Mouse (Mus musculus): ENCODE data around the gene Ank3.
A peak's percentile ranks its signal among the peaks of the same experiment; 100 is the strongest.
"Not testable (repeated sequence)": the region's sequence is repeated elsewhere in the genome, so short reads cannot be mapped to it uniquely, and the experiment has no call there.

Gene Ank3

DNA sequence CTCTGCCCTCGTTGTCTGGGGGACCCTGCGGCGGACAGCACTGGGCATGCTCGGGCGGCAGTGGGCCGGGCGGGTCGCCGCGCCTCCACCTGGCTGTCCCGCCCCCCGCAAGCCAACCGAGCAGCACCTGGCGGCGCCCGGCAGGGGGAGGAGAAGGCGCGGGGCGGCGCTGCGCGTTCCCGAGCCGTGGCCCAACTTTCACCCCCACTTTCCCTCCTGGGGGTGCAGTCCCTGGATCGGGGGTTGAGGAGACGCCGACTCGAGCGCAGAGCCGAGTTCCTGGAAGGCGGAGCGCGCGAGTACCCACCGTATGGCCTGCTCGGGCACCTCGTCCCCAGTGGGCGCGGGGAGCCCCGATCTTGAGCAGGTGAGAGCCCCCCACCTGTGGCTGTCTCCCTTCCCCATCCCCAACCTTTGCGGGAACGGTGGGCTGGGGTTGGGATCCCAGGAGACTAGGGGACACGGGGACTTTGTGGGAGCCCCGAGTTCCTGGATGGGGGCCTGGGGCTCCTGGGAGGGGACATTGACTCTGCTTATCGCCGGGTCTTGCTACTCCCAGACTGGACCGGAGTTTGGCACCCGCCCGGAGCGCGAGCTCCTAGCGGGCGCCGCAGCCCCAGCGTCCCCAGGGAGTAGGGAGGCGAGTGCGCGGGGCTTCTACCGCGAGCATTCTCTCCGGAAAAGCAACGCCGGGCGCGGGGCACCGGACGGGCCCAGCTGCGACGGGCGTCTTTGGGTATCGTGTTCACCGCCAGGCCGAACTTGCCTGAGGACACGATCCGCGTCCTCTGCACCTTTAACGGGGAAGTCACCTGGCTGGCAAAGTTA, at the start of gene Ank3:
Ank3 (plus strand) TSS at position 11 of the 828 bp plus-strand sequence.
- no peak for DNase-seq (ENCODE audit: low read depth)

DNA sequence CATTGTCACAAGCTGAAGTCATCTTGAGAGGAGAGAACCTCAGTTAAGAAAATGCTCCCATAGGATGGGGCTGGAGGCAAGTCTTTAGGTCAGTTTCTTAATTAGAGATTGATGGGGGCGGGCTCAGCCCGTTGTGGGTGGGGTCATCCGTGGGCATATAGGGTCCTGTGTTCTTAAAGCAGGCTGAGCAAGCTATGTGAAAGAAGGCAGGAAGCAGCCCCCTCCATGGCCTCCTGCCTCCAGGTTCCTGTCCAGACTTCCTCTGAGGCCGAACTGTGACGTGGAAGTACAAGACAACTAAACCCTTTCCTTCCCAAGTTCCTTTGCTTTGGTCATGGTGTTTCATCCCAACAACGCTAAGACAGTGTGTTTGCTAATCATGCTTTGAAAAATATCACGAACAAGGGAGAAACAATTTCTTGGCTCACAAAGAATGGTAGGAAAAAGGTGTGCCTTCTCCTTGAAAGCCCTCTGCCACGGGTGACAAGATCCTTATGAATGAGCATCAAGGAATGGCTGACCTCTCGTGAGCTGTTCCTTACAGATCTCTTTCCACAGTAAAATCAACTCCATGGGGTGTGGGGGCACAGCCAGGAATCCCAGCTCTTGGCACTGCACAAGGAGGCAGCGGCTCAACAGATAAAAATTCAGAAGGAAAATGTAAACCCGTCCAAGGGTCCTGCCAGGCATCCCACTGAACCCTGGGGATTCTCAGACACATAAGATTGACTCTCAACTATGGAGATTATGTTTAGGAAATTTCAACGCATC, 47.3 kb upstream of the Ank3 start:
- peak; percentile 46 for DNase-seq (ENCODE audit: low read depth)

DNA sequence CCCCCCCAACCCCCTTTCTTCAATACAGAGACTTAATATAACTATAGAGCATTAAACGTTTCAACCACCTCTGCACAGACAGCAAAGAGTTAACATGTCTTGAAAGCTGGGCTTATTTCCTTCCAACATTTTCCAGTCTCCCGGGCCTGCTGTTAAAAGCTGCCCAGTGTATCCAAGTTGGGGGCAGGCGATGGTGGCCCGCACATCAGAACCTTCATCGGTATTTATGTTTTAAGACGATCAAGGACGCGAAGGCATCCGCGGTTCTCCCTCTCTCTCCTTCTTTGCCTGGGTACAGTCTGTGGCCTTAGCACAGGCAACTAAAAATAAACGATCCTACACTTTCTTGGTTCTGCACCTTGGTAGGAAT, 46.7 kb upstream of the Ank3 start:
- no peak for DNase-seq (ENCODE audit: low read depth)

DNA sequence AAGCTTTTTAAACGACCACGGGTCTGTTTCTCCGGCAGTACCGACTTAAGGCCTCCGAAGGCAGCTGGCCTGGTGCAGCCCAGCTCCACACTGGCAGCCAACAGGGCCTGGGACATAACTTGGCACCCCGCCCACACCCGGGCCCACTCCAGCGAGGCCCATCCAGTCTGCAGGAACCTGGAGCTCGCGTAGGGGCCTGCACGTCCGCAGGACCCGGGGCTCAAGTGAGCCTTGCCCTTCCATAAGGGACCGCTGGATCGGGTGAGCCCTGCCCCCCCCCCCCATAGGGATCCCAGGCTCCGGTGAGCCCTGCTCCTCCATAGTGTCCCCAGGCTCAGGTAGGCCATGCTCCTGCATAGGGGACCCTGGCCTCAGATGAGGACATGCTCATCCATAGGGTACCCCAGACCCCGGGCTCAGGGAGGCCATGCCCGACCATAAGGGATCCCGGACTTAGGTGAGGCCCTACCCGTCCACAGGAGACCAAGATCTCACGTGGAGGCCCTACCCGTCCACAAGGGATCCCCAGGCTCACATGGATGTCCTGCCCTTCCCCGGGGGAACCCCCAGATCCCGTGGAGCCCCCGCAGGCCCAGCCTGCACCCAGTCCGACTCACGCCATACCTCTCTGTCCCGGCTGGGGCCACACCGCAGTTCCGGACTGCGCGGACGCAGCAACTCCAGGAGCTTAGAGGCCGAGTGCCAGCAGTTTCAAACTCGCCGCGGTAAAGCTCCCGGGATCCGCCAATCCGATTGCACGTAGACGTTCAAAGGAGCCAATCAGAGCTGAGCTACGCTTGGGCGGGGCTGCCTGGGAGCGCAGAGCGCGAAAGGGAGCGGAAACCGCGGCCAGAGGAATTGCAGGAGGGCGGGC, 46.1 kb upstream of the Ank3 start, which contains the start of gene Cdk1:
Cdk1 (minus strand) TSS at position 727 of the 874 bp plus-strand sequence.
- DNase-seq (ENCODE audit: low read depth): peak; percentile 96

DNA sequence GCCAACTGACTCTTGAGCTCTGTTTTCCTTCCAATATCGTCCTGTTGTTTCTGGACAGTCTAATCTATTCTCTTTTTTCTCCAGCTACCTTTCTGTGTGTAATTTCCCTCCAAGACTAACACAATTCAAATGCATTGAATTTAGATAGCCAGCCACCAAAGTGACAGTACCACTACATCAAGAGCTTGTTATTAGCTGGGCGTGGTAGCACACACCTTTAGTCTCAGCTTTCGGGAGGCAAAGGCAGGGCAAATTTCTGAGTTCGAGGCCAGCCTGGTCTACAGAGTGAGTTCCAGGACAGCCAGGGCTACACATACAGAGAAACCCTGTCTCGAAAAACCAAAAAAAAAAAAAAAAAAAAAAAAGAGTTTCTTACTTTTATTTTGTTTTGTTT, 45.5 kb upstream of the Ank3 start:
- not testable (repeated sequence) for DNase-seq (ENCODE audit: low read depth)

DNA sequence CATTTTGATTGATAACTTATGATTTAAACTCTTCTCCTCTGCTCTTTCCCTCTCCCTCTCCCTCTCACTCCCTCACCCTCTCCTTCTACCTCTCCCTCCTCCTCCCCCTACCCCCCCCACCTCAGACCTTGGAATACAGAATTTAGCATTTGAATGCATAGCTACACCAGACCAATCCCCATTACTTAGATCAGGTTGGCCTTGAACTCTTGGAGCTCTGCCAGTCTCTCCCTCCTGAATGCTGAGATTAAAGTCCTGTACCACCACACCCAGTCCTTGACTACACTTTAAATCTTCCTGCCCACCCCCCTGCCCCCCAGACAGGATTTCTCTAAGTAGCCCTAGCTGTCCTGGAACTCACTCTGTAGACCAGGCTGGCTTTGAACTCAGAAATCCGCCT, 38.9 kb upstream of the Ank3 start:
- DNase-seq (ENCODE audit: low read depth): no peak

DNA sequence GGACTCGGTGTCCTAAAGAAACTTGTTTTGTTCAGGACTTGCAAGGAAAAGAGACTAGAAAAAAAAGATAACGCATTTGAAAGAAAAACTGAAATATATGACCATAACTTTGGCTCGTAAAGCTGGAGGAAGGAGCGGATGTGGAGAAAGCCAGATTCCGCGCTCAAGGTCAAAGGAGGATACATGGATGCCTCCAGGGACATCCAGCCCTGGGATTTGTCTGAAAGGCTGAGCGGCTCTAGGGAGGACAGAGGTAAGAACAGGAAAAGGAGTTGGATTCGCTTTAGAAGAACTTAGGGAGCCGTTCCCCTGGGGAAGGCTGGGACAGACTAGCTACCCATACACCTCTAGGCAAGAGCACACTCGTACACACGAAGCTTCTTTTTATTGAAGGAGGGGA, 32.4 kb upstream of the Ank3 start:
- no peak for DNase-seq (ENCODE audit: low read depth)

DNA sequence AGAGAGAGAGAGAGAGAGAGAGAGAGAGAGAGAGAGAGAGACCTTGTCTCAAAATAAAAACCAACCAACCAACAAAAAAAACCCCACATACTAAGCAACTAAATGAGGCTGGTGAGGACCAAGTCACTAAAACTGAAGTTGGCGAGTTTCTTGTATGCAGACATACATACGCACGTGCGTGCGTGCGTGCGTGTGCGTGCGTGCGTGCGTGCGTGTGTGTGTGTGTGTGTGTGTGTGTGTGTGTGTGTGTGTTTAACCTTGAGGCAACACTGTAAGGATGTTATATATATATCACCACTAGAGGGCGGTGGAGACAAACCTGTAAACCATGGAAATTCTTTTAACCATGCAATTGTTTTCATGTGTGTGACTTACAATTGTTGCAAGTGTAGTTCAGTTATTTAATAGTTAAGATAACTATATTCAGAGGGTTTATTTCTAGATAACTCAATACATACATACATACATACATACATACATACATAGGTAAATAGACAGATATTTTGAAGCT, 31.6 kb upstream of the Ank3 start:
- peak; percentile 60 for DNase-seq (ENCODE audit: low read depth)

DNA sequence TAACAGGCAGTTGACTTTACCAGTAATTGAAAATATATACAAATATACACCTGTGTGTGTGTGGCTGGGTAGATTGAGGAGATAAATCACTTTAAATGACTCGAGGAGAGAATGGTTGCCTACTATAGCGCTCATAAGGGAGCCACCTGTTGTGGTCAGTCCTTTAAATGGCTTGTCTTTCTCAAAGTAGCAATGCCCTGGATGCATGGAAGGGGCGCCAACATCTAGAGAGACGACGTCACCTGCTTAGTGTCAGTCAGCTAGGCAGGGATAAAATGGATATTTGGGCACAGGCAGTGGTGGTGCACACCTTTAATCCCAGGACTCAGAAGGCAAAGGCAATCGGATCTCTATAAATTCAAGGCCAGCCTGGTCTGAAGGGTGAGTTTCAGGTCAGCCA, 29.3 kb upstream of the Ank3 start:
- DNase-seq (ENCODE audit: low read depth): no peak

DNA sequence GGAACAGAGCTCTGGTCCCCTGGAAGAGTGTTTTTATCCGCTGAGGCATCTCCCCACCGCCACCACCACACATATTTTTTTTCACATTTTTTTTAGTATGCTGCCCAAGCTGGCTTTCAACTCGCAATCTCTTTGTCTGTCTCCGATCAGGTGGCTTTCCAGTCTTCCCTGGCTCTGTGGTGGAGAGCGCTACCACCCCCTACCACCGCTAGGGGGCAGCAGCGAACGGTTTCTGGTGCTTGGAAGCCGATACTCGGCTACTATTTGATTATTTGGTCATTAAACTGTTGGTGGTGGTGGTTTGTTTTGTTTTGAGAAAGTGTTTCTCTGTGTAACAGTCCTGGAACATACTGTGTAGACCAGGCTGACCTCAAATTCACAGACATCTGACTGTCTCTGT, 27.1 kb upstream of the Ank3 start:
- DNase-seq (ENCODE audit: low read depth): peak; percentile 44

DNA sequence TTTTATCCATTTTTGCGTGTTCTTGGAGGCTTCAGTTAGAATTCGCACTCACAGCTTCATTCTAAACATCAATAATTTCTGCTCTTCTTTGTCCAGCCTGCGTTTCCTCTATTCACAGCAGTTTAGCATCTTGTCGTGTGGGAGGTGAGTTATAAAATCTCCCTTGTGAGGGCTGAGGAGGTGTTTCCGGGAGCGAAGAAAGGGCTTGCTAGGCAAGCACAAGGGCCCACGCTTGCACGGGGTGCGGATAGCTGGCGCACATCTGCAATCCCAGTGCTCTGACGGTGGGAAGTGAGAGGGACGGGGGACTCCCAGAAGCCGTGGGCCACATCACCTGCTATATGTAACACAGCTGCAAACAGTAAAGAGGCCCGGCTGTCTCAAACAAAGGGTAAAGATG, 26.5 kb upstream of the Ank3 start:
- DNase-seq (ENCODE audit: low read depth): no peak

DNA sequence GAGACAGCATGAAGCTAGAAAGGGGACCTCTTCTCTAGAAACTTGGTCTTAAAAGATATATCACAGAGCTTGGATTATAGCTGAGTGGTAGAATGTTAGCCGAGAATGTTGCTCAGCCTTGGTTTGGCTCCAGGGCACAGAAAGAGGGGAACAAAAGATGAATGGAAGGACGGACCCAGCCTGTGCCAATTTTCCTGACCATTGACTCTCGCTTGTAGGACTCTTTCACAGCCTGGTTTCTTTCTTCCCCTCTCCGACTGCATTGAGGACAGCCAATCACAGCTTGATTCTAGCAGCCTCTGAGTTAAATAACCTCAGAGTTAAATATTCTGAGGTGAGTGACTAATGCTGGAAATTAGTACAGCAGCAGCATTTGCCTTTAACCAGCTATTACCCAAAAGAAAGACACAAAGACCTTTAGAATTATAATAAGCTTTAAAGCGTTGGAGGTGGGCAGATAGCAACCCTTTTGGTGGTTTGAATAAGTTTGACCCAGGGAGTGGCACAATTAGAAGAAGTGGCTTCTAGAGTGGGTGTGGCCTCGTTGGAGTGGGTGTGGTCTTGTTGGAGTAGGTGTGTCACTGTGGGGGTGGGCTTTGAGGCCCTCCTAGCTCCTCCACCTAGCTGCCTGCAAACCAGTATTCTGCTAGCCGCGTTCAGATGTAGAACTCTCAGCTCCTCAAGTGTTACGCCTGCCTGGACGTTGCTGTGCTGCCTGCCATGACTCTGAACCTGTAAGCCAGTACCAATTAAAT, 24.6 kb upstream of the Ank3 start:
- no peak for DNase-seq (ENCODE audit: low read depth)

DNA sequence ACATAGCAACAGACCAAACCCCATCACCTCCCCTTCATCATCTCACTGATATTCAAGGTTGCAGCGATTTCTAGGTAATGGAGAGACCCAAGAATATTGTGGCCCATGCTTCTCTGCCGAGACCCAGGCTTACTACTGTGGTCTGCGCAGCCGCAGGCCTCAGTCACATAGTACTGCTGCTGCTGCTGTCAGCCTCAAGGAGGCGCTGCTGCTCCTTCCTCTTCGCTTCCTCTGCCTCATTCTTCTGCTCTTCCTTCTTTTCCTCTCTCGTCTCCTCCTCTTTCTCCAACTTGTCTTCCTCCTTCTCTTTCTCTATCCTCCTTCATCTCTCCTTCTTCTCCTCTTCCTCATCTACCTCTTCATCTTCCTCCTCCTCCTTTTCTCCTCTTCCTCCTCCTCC, 23.4 kb upstream of the Ank3 start:
- DNase-seq (ENCODE audit: low read depth): no peak

DNA sequence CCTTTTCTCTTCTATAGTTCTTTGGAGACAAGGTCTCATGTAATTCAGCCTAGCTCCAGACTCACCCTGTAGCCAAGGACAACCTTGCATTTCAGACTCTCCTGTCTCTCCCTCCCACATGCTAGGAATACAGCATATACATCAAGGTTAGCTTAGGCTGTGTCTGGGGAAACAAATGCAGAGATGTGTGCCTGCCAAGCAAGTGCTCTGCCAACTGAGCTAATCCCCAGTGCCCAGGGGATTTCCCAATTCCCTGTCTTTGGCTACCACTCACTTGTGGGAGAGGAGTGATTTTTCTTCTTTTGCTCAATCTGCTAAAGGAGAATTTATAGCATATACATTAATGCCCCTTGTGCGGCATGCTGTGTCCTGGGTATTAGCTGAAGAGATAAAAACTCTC, 15.4 kb upstream of the Ank3 start:
- no peak for DNase-seq (ENCODE audit: low read depth)

DNA sequence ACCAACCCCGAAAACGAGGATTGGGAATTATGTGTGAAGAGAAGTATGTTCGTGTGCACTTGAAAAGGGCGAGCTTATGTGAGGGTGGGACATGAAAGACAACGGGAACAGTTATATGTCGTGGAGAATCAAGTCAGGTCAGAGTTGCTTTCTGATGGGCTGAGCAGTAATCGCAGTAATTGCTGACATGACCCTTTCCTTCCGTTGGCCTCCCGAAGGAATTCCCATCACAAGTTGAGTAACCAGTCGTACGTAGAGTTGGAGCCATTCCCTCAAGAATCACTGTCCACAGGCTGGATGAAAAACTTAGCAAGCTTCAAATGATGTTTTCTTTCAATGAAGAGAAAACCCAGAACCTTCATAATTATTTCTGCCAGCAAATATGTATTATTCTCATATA, 13.9 kb upstream of the Ank3 start:
- DNase-seq (ENCODE audit: low read depth): no peak

DNA sequence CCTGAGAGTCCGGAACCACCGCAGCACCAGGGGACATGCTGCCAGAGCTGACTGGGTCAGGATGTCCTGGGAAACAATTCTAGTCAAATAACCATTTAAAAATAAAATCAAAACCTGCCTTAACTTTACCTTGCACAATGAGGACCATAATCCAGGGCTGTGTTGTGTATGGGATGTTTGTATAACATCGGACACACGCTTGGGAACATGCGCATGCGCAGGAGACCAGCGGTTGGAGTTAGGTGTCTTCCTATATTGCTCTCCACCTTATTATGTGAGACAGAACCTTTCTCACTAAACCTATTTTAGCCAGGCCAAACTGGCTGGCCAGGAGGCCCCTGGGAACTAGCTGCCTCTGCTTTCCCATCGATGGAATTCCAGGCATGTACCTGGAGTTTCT, 13.4 kb upstream of the Ank3 start:
- no peak for DNase-seq (ENCODE audit: low read depth)

DNA sequence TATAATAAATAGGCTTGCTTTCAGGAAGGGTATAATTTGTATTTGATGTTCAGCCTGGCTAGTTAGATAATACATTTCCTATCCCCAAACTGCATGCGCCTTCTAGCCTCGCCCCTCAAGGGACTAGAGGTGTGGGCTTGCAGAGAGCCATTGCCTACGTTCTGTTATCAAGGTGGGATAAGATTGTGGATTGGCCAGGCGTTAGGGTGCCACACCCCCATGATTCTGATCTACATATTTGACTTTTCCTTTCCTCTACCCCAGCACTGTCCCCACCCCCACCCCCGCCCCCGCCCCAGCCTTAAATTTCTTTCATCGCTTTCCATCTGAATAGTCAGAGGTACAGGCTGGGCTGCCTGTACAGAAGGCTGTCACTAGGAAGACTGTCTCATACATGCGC, 11.8 kb upstream of the Ank3 start:
- no peak for DNase-seq (ENCODE audit: low read depth)

DNA sequence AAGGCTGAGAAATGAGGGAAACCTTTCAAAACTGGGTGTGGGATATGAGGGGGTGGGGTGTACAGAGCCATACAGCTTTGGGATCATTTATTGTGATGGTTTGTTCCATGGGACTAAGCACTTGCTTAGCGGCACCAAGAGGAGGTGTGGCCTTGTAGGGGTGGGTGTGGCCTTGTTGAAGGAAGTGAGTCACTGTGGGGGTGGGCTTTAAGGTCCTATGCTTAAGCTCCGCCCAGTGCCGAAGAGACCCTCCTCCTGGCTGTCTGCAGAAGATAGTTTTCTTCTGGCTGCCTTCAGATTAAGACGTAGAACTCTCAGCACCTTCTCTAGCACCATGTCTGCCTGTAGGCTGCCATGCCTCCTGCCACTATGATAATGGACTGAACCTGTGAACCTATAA, 9.1 kb upstream of the Ank3 start:
- no peak for DNase-seq (ENCODE audit: low read depth)

DNA sequence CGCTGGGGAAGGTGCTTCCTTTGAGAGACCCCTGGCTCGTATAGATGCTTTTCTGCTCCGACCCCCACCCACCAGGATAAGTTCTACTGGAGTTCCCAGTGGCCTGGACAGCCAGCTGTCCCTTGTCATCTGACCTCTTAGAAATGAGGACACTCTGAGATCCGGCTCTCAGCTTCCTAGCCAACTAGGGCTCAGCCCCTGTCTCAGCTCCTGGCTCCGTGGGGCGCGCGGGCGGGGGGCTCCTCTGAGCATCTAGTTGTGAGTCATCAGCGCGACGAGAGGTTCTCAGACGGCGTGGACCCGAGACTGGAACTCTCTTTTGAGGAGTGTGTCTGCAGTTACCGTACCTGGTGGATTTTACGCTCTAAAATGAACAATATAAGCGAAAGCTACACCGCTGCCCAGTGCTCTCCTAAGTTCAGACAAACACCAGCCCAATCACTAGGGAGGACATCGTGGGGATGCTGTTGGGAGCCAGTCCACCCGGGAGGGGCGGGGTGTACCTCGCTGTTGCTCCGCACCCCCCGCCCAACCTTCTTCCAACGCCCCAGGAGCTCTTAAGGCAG, 293 bp upstream of the Ank3 start:
- no peak for DNase-seq (ENCODE audit: low read depth)

DNA sequence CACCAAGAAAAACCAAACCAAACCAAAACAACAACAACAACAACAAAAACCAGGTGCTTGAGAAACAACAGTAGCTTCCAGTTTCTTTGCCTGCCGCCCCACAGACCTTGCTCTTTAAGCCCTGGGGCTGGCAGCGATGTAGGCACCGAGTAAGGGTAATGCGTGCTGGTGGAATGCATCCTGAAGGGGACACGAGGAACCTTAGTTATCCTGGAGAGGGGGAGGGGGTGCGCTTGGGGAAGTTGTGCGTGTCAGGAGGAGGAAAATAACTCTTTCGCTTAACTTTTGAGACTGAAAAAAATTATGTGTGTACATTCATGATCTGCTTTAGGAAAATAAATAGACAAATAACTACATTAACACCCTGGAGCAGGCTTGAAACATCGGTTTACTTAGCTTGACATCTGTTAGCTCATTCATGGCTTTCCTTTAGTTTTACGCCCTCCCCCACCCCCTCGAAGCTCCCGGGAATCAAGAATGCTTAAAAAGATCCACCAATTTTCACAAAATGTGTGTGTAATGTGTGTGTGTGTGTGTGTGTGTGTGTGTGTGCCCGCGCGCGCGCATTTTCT, 1.3 kb downstream of the Ank3 start:
- no peak for DNase-seq (ENCODE audit: low read depth)

DNA sequence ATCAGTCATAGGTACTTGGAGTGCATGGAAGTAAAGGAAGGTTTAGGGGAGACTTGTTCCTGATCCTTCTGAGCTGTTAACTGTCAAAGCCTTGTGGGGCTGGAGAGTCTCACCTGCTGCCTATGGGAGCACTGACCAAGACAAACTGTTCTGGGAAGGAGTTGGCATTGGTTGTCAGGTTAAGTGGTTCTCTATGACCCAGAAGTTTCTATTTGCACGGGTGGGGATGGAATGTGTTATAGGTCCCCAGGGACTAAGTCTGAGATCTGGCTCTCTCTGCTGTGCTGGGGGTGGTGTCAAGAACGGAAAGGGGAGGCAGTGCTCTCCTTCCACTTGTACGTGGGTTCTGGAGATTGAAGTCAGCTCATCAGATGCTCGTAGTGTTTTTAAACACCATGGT, 6.9 kb downstream of the Ank3 start:
- DNase-seq (ENCODE audit: low read depth): no peak

Measured in induced T-regulatory cell, adult 2 months (primary cell).